Comparison of ENCODE assay signal across 22 mouse cellular contexts in genomic region chr11:115110271-115110670, GRCm38 (mm10). TPM values are rescaled to one million over a fixed set of nuclear protein-coding genes. Genes with fewer than 3 reads are reported as not detected.
"Had no signal": no experiment of that assay in that cellular context is flagged by ENCODE, and none has a peak within 500 bp of the region (broad histone marks: within the 10 kb centered on the region; RNA-seq: fewer than 3 reads in every experiment).

No protein-coding gene starts in this region.

- H3K27me3 ChIP-seq: liver, embryonic 12.5 days; lung, embryonic 15.5 days; neural tube, embryonic 13.5 days had no signal

- H3K4me3 ChIP-seq: liver, embryonic 12.5 days; lung, embryonic 15.5 days; midbrain, embryonic 10.5 days; midbrain, embryonic 12.5 days; myocyte; neural tube, embryonic 13.5 days had no signal

- H3K36me3 ChIP-seq: liver, embryonic 12.5 days; lung, embryonic 15.5 days; midbrain, embryonic 10.5 days; midbrain, embryonic 12.5 days; neural tube, embryonic 13.5 days had no signal

- H3K9ac ChIP-seq: liver, embryonic 12.5 days; liver, embryonic 14.5 days; lung, embryonic 15.5 days; midbrain, embryonic 12.5 days; neural tube, embryonic 13.5 days had no signal

- H3K27ac ChIP-seq: liver, embryonic 12.5 days; liver, embryonic 14.5 days; lung, embryonic 15.5 days; midbrain, embryonic 10.5 days; midbrain, embryonic 12.5 days; neural tube, embryonic 13.5 days had no signal

- H3K9me3 ChIP-seq: liver, embryonic 12.5 days; lung, embryonic 15.5 days; midbrain, embryonic 10.5 days; midbrain, embryonic 12.5 days; neural tube, embryonic 13.5 days had no signal

- H3K4me2 ChIP-seq: liver, embryonic 12.5 days; lung, embryonic 15.5 days; midbrain, embryonic 12.5 days; neural tube, embryonic 13.5 days had no signal

- DNase-seq: lung, adult 2 months; lung, postnatal 14 days; lung, postnatal 4 days; midbrain, embryonic 14.5 days; retina, postnatal 1 day; right cerebral cortex, adult 18-20 months; right cerebral cortex, postnatal 25 days; right cerebral cortex, postnatal 4 days; spleen, adult 18-20 months; thymus, adult 18-20 months; thymus, postnatal 14 days; thymus, postnatal 36 days had no signal

- H3K4me1 ChIP-seq: liver, embryonic 12.5 days; midbrain, embryonic 10.5 days had no signal

- ATAC-seq: liver, embryonic 12.5 days; midbrain, embryonic 16.5 days had no signal

RNA-seq across cellular contexts. Expression of gene Cd300lf, which starts 23.5 kb away (rescaled TPM):
- polyA plus RNA-seq: midbrain, embryonic 14.5 days; myocyte; neural tube, embryonic 11.5 days had no signal

RNA-seq across cellular contexts. Expression of gene Cd300e, which starts 48.3 kb away (rescaled TPM):
- total RNA-seq: megakaryocyte-erythroid progenitor cell, adult 5-6 weeks had no signal
- polyA plus RNA-seq: midbrain, embryonic 10.5 days; midbrain, embryonic 12.5 days; midbrain, embryonic 14.5 days; myocyte; neural tube, embryonic 11.5 days; neural tube, embryonic 13.5 days had no signal
